Mouse (Mus musculus): ENCODE data around the gene Dock9.

DNA sequence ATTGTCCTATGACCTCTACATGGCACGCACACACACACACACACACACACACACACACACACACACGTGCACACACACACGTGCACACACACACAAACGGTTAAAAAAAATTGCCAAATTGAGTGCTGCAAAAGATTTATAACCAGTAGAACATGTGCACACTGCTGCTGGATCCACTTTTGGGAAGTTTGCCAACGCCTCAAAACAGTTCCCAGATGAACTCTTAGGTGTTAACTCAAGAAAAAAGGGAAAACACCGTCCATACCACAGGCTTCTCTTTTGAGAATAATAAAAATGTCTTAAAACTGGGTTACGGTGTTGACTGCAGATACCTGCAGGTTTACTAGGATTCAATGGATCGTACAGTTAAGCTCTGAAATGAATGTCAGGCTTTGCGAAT, 48.0 kb downstream of the Dock9 start:
- TF ChIP-seq CTCF (conservative IDR thresholded peaks at IDR 0.05; ENCODE audit: low read length) (no peak), POU5F1 (IDR thresholded peaks at IDR 0.05; ENCODE audit: borderline replicate concordance, low read length) (no peak)
